ENCODE assay signal across 9 mouse cellular contexts in the genomic region with DNA sequence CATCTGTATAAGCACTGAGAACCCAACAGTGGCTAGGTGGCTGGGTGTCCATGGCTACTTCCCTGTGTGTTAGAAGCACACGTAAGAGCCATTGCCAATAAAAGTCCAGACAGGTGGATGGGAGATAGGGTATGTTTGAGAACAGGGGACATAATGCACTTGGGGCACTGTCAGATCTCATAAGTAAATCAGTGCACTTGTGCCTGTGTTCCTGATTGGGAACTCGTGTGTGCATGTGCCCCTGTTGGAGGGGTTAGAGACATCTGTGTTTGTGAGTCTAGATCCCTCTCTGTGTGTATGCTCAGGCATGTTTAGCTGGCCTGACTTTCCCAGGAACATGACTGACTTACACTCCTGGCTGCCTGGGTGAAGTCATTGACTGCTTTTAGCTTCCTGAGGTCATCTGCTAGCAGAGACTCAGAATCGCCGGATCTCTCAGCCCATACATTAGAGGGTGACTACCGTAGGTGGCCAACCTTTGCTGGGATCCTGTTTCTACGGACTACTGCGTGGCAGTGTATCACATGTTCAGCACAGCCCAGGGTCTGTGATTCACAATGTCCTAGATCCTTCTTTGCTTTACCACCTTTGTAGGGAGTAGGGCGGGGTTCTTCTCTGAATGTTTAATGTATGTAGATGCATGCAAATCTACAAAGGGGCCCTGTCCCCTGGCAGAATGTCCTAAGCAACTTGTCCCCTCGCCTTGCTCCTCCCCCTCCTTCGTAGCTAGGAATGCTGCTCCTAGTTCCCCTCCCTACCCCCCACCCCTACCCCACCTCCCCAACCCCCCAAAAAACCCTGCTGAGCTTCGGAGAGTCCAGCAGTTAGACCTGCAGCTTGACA. TPM values are rescaled to one million over a fixed set of nuclear protein-coding genes. Genes with fewer than 3 reads are reported as not detected.
DNase-seq lines count a peak whose midpoint lies in the region; ATAC-seq lines count a peak whose summit lies in the region.
"Had no signal": no experiment of that assay in that cellular context is flagged by ENCODE, and none has a peak within 500 bp of the region (broad histone marks: within the 10 kb centered on the region; RNA-seq: fewer than 3 reads in every experiment).

No protein-coding gene starts in this region.

- H3K27ac ChIP-seq in limb, embryonic 15.5 days = peak overlapping the region; percentile 47; the same call in 1 of the 2 replicates

- peaks cover 40% of the 10 kb centered on the region for H3K4me1 ChIP-seq in limb, embryonic 15.5 days

- H3K36me3 ChIP-seq in limb, embryonic 15.5 days = peaks cover 32% of the 10 kb centered on the region

- no peak overlapping the region for H3K9ac ChIP-seq in limb, embryonic 15.5 days

- peak; percentile 11; the same call in 1 of the 2 replicates for ATAC-seq in frontal cortex, adult (ENCODE audit: low TSS enrichment)
- ATAC-seq in limb, embryonic 15.5 days (ENCODE audit: insufficient number of reproducible peaks, low FRiP score, low TSS enrichment, low read depth) = no peak

- H3K9me3 ChIP-seq in limb, embryonic 15.5 days = no peaks in the 10 kb centered on the region
- H3K9me3 ChIP-seq: G1E had no signal

- no peaks in the 10 kb centered on the region for H3K27me3 ChIP-seq in limb, embryonic 15.5 days

- WGBS in limb, embryonic 15.5 days = 33% methylated on average over 11 of the region's 11 CpGs

- no peak for DNase-seq in frontal cortex, postnatal 25 days (ENCODE audit: low spot score in 2 of 2)
- peak; percentile 93 for DNase-seq in ES-CJ7 (ENCODE audit: low read depth, low spot score)
- peak; percentile 31 for DNase-seq in forelimb bud, embryonic 11.5 days (ENCODE audit: low read depth, low spot score)
- no peak for DNase-seq in right cerebral cortex, postnatal 4 days
- no peak for DNase-seq in layer of hippocampus, postnatal 14 days (ENCODE audit: low spot score in 2 of 2)
- no peak for DNase-seq in spleen, postnatal 36 days (ENCODE audit: low spot score in 2 of 2)

- H3K4me2 ChIP-seq in limb, embryonic 15.5 days = 0 out of 2 replicates have a peak overlapping the region, but pooled peaks have one; percentile 10

- H3K4me3 ChIP-seq in limb, embryonic 15.5 days = no peak overlapping the region

RNA-seq across cellular contexts. Expression of a gene that starts 31.2 kb away (rescaled TPM):
- polyA plus RNA-seq in limb, embryonic 15.5 days (2015; fragmentation: Nextera tagmentation; extraction: Ambion mirVana) = 16.5 and 16.8 TPM in 2 replicates
- 10 to 100 TPM; 19.5 to 22.1 TPM for total RNA-seq in layer of hippocampus, postnatal 14 days (2021)

RNA-seq across cellular contexts. Expression of a gene that starts 31.7 kb away (rescaled TPM):
- polyA plus RNA-seq in limb, embryonic 15.5 days (2015; fragmentation: Nextera tagmentation; extraction: Ambion mirVana) = 119 and 127 TPM in 2 replicates
- 10 to 100 TPM; 57.1 to 66.8 TPM for total RNA-seq in layer of hippocampus, postnatal 14 days (2021)

RNA-seq across cellular contexts. Expression of a gene that starts 47.0 kb away (rescaled TPM):
- polyA plus RNA-seq in limb, embryonic 15.5 days (2015; fragmentation: Nextera tagmentation; extraction: Ambion mirVana) = 25.3 and 25.8 TPM in 2 replicates
- total RNA-seq in layer of hippocampus, postnatal 14 days (2021) = 10 to 100 TPM; 43.3 to 46.4 TPM

RNA-seq across cellular contexts. Expression of a gene that starts 47.1 kb away (rescaled TPM):
- polyA plus RNA-seq in limb, embryonic 15.5 days (2015; fragmentation: Nextera tagmentation; extraction: Ambion mirVana) = 29.6 and 33.3 TPM in 2 replicates
- total RNA-seq in layer of hippocampus, postnatal 14 days (2021) = 100 to 1,000 TPM; 106 to 114 TPM

Comparison
In these comparisons a context has a peak if more than half of its experiments do, and no peak if none do; other contexts are left out.
1. DNase-seq: peak in ES-CJ7 (single experiment) and forelimb bud, embryonic 11.5 days (single experiment); none in frontal cortex, postnatal 25 days (0 of 2), right cerebral cortex, postnatal 4 days (single experiment), layer of hippocampus, postnatal 14 days (0 of 2) and spleen, postnatal 36 days (0 of 2).